Mouse (Mus musculus) liver, postnatal 0 days (tissue): ENCODE measurements around the gene A030005L19Rik.

Experiments
- CTCF ChIP-seq: sonication (generic); IDR thresholded peaks from 2 replicates; pipeline ENCODE4 v1.5.1; 2016; ENCODE audit warnings: antibody characterized with exemption, low read depth
- EP300 ChIP-seq: IDR thresholded peaks from 2 replicates; pipeline ENCODE4 v1.6.1; 2016; ENCODE audit warnings: antibody characterized with exemption, low read depth, mild to moderate bottlenecking

- TF ChIP-seq CTCF (no peak), EP300 (no peak)
Observed at GRCm38 (mm10) chr1:82924650-82925049, 11.5 kb downstream of the A030005L19Rik start, which contains the start of gene A030014E15Rik.
